In the genomic region with DNA sequence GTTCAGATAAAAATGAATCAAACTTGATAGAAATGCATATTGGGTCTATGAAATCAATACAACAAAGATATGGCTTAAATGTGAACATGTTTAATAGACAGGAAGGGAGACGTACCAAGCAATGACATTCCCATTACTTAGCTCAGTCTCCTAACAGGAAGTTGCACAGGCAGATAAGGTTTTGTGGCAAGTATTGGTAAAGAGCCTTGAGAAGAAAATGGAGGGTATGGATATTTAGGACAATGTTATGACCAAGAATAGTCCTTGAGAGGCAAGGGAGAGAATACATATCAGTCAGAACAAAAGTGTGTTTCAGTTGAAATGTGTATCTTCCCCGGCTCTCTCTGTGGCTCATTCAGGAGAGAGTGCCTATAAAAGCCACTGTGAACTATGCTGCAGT, we compare ENCODE assay signal across 16 mouse cellular contexts.
"Had no signal": no experiment of that assay in that cellular context is flagged by ENCODE, and none has a peak within 500 bp of the region (broad histone marks: within the 10 kb centered on the region; RNA-seq: fewer than 3 reads in every experiment).

No protein-coding gene starts in this region.

- H3K4me1 ChIP-seq: neural tube, embryonic 12.5 days; neural tube, embryonic 13.5 days; neural tube, embryonic 15.5 days; stomach, embryonic 15.5 days had no signal

- DNase-seq: right cerebral cortex, adult 18-20 months; right cerebral cortex, postnatal 14 days; right cerebral cortex, postnatal 25 days; right cerebral cortex, postnatal 4 days; spleen, adult 18-20 months; thymus, adult 18-20 months; thymus, adult 2 months; thymus, postnatal 14 days; thymus, postnatal 25 days; thymus, postnatal 36 days; thymus, postnatal 4 days had no signal

- H3K9ac ChIP-seq: neural tube, embryonic 12.5 days; neural tube, embryonic 13.5 days; neural tube, embryonic 15.5 days; stomach, embryonic 15.5 days had no signal

- H3K9me3 ChIP-seq: neural tube, embryonic 12.5 days; neural tube, embryonic 13.5 days; neural tube, embryonic 15.5 days; stomach, embryonic 15.5 days had no signal

- H3K4me2 ChIP-seq: neural tube, embryonic 12.5 days; neural tube, embryonic 13.5 days; neural tube, embryonic 15.5 days; stomach, embryonic 15.5 days had no signal

- H3K36me3 ChIP-seq: neural tube, embryonic 12.5 days; neural tube, embryonic 13.5 days; neural tube, embryonic 15.5 days; stomach, embryonic 15.5 days had no signal

- H3K4me3 ChIP-seq: neural tube, embryonic 12.5 days; neural tube, embryonic 13.5 days; neural tube, embryonic 15.5 days; stomach, embryonic 15.5 days had no signal

- H3K27me3 ChIP-seq: neural tube, embryonic 12.5 days; neural tube, embryonic 13.5 days; neural tube, embryonic 15.5 days; stomach, embryonic 15.5 days had no signal

- H3K27ac ChIP-seq: neural tube, embryonic 12.5 days; neural tube, embryonic 13.5 days; neural tube, embryonic 15.5 days; stomach, embryonic 15.5 days; stomach, postnatal 0 days had no signal
